Mouse (Mus musculus) cerebellum, postnatal 14 days (tissue): ENCODE measurements at regions not wholly inside any gene's neighbourhood (a gene's known extent, or its start where the extent isn't known, plus 50 kb on each side); places are given as distances from the start of the nearest gene placed in this dataset.

Experiments
- DNase-seq, 2 experiments: peaks; one replicate each; pipeline ENCODE4 v3.0.0; 2021; ENCODE audit warnings: mixed read lengths in 2 of 2

DNA sequence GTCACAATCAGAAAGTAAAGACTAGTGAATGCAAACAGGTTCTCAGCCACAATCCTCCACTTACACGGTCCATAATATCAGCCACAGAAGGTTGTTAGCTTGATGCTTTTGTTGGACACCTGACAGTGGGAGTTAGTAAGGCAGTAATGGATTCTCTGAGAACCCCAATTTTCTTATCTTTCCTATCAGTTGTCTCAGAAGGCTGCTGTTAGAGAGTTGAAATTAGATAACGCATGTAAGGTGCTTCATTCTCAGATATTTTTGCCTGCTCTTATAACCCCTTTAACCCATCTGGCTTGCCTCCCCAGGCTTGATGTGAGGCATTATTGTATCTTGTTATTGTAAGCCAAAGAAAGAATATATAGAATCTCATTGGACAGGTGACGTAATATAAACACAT is 63.0 kb upstream of the Ube2e3 start:
- DNase-seq: no peak

- DNase-seq: no peak
These were observed 64.4 kb upstream of the Ube2e3 start for GRCm38 (mm10) chr2:78803543-78803942.

DNA sequence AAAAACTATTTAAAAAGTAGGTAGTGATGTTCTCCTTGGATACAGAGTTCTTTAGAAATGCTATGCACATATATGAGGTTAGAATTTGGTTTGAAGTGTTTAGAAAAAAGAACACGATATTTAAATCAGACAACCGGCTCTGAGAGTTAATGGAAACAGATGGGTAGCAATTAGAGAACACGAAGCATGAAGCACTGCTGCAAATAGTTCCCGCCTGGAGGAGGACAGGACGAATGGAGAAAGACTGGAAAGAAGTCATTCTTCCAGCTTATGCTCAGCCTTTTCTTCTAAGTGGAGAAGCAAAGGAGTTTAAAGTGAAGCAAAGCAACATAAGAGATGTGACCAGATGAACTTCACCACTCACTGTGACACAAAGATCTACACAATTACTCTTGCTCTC is 72.5 kb upstream of the Ube2e3 start:
- DNase-seq: no peak

DNA sequence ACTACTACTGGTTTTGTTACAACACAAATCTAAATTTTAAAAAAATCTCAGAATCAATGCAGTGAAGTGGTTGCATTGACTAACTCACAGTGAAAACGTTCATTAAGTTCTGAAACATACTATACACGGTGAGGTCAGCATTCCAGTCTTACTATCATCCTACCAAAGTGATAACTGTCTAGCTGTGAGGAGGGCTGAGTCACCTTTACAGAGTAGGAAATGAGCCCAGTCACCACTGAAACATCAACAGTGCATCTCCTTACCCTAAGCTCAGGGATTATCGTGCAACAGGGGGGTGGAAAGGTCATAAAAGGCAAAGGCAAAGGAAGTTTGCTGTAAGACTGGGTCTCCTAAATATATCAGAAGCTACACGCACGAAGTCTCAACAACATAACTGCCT is 73.2 kb upstream of the Ube2e3 start:
- DNase-seq: no peak

DNA sequence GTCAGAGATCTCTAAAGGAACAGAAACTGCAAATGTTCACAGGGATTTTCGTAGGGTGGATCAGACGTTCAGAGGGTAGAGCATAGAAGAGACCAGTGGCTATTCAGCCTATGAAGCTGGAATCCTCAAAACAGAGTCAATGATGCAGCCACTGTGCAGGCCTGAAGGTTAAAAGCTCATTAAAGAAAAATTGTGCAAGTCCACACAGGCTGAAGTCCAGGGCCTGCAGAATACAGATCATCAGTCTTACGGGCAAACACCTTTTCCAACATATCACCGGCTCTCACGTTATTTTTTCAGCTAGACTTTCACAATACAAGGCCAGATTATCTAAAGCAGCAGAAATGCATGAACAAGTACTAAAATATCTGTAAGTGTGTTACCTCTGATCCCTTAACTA is 78.8 kb upstream of the Ube2e3 start:
- no peak for DNase-seq

DNA sequence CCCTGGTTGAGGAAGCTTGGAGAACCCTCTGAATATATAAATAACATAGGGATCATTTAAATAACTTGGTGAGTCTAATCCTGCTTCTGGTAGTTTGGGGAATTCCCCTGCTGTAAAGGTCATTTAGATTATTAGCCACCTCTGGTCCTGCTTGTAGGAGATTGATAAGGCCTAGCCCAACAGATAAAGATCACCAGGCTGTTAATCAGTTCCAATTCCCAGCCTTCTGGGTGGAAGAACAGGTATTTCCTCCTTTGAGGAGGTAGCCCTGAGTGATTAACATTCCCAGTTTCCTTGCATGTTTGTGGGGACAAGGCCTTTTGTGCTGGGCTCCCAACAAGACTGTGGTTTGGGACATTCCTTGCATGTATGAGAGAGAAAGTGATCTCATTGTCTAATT is 79.7 kb upstream of the Ube2e3 start:
- DNase-seq: no peak

DNA sequence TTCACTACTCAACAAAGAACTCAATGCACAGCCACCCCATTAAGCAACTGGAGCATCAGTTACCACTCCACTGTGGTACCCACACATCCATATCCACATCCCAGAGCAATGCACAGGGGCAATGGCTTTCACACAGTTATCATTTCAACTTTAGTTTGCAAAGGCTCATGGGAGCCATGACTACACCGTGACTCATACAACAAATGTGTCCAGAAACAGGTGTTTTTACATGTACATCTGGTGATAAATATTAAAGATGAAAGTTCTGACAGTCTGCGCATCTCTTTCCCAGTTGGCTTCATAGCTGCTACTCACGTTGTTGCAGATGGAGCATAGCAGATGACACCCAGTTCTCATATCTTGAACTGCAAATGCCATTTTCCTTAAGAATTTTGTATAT is 88.0 kb upstream of the Ube2e3 start:
- DNase-seq: no peak

GRCm38 (mm10) chr2:78777589-78777988 is 90.3 kb upstream of the Ube2e3 start:
- no peak for DNase-seq

DNA sequence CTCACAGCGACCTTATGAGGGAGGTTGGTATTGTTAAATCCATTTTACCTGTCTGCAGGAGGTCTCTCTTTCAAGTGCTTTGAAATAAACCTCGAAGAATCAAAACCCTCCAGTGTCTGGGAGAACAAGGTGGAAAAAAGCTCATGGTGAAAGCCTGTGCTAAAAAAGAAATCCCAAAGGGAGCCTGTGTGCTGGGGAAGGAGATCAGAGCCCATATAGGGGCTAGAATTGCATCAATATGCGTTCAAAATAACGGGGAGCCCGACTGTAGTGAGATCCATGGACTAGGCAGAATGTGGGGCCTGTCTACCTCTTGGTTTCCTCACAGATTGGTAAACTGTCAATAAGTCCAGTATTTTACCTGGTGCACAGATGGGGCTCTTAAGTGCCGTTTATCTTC is 113.6 kb upstream of the Ube2e3 start:
- DNase-seq: no peak

- peak in 1 of 2 experiments; percentile 1 for DNase-seq
These were observed 114.0 kb upstream of the Ube2e3 start for GRCm38 (mm10) chr2:78753918-78754317.

GRCm38 (mm10) chr2:78730161-78730560 is 137.8 kb upstream of the Ube2e3 start:
- DNase-seq: no peak

DNA sequence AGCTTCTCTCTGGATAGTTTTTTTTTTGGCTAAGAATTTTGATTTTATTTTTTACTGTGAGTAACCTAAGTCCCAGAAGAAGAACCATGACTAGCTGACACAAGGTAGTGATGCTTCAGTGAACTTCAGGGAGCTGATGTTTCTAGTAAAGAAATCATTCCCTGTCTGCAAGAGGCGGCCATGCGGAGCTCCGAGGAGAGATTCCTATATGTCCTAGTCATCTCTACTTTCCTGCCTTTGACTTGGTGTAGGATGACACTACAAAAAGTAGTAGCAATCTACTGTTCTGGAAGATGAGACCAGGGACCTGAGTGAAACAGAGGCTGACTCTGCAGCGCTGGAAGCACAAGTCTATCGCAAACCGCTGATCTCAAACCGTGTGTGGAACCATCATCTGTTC is 141.9 kb upstream of the Ube2e3 start:
- no peak for DNase-seq

- DNase-seq: no peak
These were observed 143.5 kb upstream of the Ube2e3 start for GRCm38 (mm10) chr2:78724416-78724815.

DNA sequence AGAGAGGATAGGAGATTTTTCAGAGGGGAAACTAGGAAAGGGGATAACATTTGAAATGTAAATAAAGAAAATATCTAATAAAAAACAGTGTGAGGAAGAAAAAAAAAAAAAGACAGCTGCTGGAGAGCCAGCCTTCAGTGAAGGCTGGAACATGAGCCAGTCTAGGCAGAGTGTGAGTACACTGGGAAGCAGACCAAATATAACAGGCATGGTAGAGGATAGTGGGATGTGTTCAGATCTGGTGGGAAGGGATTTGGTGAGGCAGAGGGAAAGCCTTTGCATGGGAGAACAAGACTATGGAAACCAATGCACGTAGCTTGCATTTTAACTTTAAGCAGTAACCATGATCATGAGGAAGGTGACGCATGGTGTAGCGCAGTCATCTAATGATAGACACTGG is 144.5 kb upstream of the Ube2e3 start:
- DNase-seq: no peak

GRCm38 (mm10) chr2:78722739-78723138 is 145.2 kb upstream of the Ube2e3 start:
- no peak for DNase-seq

GRCm38 (mm10) chr2:78718550-78718949 is 149.4 kb upstream of the Ube2e3 start:
- DNase-seq: no peak

- no peak for DNase-seq
These were observed 151.6 kb upstream of the Ube2e3 start for GRCm38 (mm10) chr2:78716157-78716798.

GRCm38 (mm10) chr2:78694851-78695250 is 173.1 kb upstream of the Ube2e3 start:
- no peak for DNase-seq

DNA sequence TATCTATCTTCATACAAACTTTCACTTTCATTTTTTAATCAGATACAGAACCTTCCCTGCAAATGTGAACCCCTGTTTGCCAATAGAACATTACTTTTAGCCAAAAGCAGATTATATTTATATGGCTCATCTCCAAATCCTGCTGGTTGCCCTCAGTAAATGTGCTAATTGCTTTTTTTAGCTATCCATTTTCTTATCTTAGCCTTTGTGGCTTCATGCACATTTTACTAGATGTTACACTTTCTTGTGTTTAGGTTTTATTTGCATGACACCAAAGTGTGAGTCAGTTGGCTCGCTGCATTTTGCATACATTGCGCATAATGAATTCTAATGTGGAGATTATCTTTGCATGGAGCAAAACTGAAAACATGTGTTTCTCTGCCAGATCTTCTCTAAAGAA is 211.3 kb upstream of the Ube2e3 start:
- DNase-seq: peak in 1 of 2 experiments; percentile 28

- DNase-seq: peak; percentile 29 to 63
These were observed 212.6 kb upstream of the Ube2e3 start for GRCm38 (mm10) chr2:78655156-78655855.

- no peak for DNase-seq
These were observed 216.4 kb upstream of the Ube2e3 start for GRCm38 (mm10) chr2:78651549-78651948.

DNA sequence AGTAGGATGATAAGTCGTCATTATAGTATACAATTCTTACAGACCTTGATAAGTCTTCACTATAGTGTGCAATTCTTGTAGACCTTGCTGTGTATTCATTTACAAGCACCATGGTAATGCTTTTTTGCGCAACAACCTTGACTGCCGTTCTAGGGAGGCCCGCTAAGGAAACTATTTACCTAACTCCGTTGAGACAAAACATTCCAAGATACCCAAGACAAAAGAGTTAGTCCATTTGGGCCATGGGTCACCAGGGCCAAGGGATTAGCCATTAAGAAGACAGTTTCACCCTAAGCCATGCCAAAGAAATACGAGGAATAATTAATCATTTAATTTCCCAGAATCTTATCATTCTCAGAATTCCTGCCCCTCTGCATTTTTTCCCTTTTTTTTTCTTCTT is 227.6 kb upstream of the Ube2e3 start:
- no peak for DNase-seq

GRCm38 (mm10) chr2:78625264-78625663 is 242.7 kb upstream of the Ube2e3 start:
- DNase-seq: no peak

DNA sequence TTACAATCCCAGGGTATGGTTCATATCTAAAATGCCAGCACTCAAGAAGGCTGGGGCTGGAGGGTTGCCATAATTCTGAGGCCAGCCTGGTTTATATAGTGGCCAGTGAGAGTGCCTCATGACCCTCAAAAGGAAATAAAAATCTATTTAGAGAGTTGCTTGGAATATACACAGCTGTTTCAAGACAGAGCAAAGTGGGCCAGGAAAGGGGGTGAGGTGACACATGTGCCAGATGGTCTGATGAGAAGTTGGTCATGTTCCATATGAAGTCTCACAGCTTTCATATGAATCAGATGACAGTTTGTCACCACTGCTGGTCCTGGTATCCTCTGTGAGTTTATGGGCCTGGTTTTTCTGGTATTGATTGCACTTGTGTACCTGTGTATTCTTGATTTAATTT is 261.5 kb upstream of the Ube2e3 start:
- no peak for DNase-seq

GRCm38 (mm10) chr2:78600753-78601152 is 267.2 kb upstream of the Ube2e3 start:
- no peak for DNase-seq
